Mouse (Mus musculus) urinary bladder, postnatal 10 days (tissue): ENCODE results near the gene Siva1.
A peak's percentile ranks its signal among the peaks of the same experiment; 100 is the strongest.

ENCODE experiments used
- DNase-seq: peaks from one replicate; pipeline ENCODE4 v3.0.0; 2022; ENCODE audit warnings: low spot score

Gene Siva1

DNA sequence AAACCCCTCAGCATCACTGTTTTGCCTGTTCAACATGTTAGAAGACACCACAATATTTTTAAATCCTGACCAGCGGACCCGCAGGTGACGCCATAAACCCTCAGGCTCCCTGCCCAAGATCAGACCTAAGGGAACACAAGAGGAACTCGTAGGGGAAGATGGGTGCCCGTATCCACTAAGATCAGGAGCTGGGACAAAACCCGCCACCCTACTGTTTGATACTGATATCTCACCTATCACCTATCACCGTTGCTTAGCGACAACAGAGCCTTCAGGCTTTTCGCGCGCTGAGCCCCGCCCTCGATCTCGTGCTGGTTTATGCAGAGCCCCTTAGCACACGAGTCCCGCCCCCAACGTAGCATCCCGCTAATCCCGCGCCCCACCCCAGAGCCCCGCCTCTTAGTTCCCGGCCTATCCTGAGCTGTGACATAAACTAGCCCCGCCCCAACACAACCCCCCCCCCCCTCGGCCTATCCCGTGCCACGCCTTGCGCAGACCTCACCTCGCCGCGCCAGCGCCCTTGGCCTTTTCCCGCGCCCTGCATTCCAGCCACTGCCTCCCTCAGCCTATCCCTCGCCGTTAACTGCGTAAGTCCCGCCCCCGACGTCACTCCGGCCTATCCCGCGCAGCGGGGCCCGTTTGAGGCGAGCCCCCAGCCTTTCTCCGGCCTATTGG is at the start of gene Siva1:
Gene Siva1 (plus strand): TSS at position 500 of the 675 bp plus-strand sequence.
- DNase-seq = peak; percentile 99

DNA sequence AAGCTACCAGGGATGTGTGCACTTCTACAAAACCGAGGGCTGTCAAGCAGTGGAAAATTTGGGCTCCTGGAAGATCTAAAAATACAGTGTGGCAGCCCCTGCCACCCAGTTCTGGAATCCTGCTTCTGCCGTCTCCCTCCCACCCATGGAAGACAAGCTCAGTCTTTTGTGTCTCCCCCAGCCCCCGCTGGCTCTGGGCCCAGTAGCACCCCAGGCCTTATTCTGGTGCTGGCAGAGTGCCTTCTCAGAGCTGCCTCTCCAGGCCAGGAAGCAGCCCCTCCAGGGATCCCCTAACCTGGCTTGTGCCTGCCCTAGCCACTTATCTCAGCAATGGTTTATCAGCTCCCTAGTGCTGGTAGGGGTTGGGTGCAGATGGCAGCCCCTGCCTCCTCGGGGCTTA is 49.5 kb upstream of the Siva1 start:
- DNase-seq = no peak

DNA sequence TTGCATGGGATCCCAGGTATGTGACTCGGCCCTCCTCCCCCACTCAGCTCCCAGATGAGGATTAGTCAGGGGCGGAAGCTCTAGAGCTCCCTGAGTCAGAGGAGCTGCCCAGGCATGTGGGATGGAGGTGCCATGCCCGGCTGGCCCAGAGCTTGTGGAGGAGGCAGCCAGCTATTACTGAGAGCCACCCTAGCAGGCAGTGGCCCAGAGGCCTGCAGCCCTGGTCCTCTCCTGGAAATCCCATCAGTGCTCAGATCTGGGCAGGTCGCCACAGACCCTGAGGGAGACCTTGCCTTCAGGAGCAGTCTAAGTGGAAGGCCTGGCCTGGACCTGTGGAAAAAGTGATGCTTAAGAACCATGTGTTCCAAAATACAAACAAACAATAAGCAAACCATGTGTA is 48.9 kb upstream of the Siva1 start:
- no peak for DNase-seq

DNA sequence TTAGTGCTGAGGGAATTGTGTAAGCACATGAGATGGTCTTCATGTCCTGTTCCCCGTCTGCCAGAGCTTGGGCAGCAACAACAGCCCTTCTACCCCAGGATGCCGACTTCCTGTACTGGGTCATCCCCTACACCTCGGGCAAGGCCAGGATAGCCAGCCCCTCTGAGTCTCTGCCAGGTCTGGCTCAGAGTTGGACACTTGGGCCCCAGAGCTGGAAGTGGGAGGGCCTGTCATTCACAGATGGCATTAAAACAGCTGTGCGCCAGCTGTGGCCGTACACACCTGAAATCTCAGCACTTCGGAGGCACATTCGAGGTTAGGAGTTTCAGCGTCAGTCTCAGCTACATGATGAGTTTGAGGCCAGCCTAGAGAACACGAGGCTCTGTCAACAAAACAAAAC is 48.0 kb upstream of the Siva1 start:
- no peak for DNase-seq

DNA sequence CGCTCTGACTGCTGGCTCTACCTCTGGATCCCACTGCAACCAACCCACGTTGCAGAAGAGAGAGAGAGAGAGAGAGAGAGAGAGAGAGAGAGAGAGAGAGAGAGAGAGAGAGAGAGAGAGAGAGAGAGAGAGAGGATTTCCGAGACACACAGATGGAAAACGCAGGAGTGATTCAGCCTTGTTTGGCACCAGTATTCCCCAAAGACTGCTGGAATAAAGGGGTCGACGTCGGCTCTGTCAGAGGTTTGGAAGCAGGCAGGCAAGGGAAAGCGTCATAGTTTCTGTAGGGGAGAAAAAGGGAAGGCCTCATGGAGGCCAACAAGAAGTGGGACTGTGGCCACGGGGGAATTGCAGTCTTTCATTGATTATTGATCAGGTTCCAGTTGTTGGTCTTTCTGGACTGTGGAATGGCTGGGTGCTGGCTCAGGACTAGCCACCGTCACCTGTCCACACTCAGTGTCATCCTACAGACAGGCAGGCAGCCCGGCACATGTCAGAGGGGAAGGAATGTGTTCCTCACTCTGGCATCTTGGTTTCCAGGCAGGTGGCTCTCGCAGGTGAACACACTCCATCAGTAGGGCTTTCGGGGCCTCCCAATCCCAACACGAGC is 47.5 kb upstream of the Siva1 start:
- no peak for DNase-seq

DNA sequence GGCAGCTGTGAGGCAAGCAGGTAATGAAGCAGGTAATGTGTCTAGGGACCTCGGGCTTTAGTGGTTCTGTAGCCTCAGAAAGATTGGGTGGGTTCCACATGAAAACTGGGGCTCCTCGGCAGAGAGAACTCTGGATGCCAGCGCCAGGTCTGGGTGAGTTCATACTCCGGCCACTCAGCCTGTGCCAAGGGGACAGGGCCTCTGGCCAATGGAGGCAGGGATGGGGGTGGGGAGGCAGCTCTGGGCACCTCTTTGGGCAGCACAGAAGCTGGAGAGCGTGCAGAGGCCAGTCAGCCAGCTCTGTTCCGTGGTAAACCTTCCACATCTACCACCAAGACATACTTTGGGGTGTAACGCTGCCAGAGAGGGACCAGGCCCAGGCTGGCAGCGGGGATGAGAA is 46.9 kb upstream of the Siva1 start:
- no peak for DNase-seq

DNA sequence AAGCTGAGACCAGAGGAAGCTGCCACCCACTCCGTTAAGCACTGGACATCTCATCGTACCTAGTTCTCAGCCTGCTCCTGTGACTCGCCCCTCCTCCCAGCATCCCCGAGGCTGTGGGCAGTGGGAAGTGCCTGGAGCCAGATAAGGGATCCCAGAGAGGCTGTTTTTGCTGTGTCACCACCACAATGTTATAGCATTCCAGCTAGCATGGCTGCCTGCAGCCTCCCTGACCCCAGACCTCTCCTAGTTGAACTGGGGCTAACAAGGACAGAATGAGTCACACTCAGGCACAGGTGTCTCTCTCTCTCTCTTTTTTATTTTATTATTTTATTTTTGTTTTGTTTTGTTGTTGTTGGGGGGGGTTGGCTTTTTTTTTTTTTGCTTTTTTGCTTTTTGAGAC is 45.3 kb upstream of the Siva1 start:
- DNase-seq = no peak

DNA sequence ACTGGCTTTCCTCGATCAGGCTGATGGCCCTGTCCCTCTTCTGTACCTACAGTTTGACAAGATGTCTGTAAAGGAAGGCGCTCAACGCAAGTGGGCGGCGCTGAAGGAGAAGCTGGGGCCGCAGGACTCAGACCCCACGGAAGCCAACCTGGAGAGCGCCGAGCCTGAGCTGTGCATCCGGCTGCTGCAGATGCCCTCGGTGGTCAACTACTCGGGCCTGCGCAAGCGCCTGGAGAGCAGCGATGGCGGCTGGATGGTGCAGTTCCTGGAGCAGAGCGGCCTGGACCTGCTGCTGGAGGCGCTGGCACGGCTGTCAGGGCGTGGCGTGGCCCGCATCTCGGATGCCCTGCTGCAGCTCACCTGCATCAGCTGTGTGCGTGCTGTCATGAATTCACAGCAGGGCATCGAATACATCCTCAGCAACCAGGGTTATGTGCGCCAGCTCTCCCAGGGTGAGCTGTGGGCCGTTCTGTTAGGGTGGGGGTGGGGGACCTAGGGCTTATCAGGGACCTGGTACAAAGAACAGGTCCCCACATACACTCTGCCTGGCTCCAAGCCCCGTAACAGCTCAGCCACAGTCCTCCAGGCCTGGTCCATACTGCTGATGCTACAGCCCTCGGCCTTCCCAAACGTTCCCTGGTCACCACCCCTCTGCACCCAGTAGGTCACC is 44.4 kb upstream of the Siva1 start:
- DNase-seq = no peak

DNA sequence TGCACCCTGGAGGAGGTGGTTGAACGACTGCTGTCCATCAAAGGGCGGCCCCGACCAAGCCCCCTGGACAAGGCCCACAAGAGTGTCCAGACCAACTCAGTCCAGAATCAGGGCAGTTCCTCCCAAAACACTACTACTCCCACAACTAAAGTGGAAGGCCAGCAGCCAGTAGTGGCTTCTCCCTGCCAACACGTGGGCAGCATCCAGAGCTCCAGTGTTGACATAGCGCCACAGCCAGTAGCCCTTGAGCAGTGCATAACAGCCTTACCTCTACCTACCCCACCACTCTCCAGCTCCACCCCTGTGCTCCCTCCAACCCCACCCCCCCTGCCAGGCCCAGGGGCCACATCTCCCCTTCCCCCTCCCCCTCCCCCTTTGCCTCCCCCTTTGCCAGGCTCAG is 40.5 kb upstream of the Siva1 start:
- DNase-seq = no peak

DNA sequence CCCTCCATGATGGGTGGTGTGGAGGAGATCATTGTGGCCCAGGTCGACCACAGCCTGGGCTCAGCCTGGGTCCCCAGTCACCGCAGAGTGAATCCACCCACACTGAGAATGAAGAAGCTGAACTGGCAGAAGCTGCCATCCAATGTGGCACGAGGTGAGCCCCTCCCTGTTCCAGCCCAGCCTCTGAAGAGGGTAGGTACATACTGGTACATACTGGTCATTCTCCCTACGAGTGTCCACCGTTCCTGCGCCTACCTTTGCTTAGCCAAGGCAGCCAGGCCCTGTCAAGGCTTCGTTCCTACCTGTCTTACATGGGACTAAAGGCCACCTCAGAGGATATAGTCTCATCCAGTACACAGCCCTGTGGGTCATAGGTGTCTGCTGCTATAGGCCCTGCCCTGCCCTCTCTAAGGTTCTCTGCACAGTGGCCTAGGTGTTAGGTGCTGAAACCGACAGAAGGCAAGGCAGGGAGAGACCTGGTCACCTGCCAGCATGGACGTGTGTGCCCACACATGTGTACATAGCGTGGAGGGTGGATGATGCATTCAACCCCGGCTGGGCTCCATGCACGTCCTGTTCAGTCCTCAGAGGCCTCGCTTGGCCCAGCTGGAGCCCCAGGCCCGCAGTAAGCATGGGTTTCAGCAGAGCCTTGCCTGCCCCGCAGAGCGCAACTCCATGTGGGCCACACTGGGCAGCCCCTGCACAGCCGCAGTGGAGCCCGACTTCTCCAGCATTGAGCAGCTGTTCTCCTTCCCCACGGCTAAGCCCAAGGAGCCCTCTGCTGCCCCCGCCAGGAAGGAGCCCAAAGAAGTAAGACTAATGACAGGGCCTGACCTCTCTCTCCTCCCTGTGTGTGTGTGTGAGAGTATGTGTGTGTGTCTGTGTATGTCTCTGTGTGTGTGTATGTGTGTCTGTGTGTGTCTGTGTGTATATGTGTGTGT is 39.5 kb upstream of the Siva1 start:
- no peak for DNase-seq

DNA sequence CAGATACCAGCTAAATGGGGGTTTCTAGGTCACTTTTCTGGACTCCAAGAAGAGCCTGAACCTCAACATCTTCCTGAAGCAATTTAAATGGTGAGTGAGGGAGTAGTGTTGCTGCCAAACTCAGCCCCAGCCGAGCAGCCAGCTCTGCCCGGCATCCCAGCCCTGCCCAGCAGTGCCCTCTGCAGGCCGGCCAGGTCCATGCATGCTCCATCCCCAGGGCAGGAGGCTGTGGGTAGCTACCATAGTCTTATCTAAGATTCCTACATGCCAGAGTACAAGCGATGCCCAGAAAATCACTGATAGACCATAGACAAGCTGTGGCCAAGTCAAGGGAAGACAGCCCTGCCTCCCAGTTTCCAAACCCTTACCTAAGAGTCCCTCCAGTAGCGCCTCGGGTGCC is 38.7 kb upstream of the Siva1 start:
- no peak for DNase-seq

DNA sequence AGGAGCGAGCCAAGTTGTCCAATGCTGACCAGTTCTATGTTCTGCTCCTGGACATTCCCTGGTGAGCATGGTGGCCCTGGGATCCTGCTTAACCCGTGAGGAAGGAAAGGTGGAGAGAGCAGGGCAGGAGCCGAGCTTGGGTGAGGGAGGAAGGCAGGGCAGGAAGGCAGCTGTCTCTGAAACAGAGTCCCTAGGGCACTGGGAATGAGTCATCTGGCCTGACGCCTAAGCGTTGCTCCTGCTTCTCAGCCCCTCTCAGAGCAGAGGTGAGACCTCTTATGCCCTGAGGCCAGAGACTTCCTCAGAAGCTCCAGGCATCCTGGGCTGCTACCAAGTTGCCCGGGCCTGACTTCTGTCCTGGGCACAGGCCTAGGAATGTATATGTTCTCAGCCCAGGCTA is 37.5 kb upstream of the Siva1 start:
- no peak for DNase-seq

DNA sequence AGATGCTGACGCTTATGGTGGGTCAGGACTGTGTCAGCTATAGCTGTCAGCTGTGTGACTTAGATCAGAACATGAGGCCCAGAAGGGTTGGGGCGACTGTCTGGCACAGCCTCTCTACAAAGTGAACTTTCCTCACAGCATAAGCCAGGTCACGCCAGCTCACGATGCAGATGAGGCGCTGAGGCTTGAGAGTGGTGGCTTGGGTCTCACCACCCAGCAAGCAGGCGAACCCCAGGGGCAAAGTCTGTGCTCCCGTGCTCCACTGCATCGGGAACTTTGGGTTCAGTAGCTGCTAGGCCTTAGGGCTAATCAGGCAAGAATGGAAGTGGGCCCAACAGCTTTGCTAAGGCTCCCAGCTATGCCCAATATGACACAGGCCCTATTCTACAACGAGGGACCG is 35.4 kb upstream of the Siva1 start:
- DNase-seq = no peak

DNA sequence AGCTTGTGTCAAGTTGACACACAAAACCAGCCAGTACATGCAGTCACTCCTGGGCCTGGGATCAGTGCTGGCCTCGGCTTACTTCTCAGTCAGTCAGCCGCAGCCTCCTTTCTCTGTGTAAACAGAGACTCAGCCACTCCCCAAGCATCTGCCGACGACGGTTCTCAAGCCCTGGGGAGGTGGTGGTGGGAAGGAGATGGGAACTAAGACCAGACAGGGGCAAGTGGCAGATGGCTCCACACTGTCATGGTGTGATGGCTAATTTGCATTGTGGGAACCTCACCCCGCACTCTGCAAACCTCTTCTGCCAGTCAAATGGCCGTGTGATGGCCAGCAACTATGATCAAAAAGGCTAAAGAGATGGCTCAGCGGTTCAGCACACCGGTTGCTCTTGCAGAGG is 27.8 kb upstream of the Siva1 start:
- DNase-seq = no peak

DNA sequence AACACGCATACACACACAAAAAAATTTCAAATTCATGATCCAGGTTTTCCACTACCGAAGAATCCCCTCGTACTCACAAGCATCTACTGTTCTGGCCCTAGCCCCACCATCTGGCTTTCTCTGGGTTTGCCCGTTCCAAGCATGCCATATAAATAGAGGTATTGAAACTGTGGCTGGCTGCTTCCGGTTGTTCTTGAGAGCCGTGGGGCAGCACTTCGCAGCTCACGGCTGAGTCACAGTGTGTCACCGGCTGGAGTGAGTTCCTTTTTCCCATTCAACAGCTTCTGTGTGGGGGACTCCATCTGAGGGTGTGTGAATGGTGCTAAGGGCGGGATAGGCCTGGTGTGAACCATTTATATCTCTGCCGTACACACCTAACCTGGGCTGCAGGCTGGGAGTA is 27.3 kb upstream of the Siva1 start:
- no peak for DNase-seq

DNA sequence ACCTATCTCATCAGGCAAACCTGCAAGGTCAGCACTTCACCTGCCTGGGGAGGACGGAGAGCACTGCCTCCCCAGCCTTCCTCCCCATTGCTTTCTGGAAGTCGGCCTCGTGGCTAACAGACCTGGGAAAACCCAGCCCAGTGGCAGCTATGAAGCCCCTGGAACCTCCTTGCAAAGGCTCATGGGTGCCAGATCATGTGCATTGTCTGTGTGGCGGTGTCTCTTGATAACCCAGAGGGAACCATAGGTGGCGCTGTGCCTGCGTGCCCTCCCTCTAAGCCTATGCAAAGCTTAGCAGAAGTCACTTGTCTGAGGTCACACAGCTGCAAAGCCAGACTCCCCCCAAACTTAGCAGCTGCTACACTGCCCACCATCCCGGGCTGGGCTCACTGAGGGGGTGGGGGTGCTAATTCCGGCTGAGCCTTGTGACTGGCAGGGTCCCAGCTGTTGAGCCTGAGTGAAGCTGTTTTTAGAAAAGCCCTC is 26.5 kb upstream of the Siva1 start:
- no peak for DNase-seq

DNA sequence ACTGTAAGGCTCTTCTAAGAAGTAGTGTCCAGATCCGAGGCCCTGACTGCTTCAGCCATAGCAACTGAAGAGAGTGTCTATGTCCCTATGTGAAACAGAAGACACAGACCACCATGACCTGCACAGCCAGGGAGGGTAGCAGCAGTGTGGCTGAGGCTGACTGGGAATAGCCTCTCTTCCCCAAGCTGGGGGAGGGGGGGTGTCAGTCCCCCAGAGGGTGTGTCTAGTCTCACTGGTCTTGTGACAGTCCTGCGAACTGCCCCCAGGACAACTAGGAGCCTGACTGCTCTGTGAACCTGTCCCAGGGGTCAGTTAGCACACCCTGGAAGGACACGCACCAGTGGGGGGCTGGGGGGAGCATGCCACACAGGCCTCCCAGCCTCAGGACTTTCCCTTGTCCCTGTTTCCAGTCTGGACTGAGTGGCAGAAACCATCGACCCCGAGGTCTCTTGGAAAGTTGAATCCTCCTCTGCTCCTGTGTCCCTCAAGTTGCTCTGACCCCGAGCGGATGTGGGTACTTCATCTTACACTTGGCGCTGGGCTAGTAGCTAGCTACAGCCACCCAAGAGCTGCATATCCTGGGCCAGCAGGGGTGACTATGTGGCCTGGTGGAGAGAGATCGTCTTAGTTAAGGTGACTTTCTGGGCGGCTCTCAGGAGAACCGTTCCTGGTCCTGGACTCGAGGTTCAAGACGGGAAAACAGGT is 25.3 kb upstream of the Siva1 start:
- no peak for DNase-seq

DNA sequence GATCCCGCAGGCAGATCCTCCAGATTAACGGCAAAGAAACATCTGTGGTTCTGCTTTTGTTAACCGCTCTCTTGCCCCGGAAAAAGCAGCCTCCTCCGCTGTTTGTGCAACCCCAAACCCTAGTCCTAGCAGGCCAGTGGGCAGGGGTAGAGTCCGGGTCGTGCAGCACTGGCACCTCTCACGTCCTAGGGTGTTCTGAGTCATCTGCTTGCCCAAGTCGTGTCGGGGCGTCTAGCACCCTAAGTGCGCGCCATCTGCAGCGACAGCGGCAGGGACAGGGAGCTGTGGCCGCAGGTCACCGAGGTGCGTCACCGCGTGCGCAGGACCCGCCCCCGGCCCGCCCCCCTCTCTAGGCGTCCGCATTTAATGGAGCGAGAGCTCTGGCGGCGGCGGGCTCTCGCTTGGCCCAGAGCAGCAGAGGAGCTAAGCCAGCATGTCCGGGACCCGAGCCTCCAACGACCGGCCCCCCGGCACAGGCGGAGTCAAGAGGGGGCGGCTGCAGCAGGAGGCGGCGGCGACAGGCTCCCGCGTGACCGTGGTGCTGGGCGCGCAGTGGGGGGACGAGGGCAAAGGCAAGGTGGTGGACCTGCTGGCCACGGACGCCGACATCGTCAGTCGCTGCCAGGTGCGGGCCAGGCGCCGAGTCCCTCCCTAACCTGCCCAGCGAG is 24.7 kb upstream of the Siva1 start, which contains the start of gene Adssl1:
Gene Adssl1 (plus strand): TSS at position 360 of the 668 bp plus-strand sequence.
- no peak for DNase-seq

DNA sequence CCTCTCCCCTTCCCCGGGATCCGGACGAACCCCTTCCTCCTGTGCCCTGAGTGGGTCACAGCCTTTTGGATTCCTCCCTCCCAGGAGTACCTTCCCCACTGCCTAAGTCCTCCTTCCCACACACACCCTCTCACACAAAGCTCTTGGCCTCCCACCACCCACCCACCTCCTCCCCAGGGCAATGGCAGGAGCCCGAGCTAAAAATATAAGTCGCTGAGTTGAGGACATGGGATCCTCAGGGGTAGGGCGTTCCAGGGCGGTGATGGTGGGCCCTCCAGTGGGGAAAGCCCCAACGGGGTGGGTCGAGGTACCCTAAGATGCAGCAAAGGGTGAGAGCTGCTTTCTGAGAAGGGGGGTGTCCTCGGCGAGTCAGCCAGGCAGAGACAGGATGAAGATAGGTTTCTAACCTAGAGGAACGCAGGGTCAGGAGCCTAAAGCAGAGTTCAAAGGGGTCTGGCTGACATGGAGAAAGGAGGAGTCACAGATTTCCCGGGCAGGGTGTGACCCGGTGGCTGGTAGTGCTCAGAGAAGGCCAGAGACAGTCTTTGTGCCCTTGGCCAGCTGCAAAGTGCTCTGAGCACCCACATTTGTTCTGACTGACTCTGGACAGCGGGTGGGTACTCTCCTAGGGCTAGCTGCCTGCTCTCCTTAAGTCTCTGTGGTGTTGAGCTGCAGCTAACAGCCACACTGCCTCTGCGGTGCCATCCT is 24.0 kb upstream of the Siva1 start:
- no peak for DNase-seq

DNA sequence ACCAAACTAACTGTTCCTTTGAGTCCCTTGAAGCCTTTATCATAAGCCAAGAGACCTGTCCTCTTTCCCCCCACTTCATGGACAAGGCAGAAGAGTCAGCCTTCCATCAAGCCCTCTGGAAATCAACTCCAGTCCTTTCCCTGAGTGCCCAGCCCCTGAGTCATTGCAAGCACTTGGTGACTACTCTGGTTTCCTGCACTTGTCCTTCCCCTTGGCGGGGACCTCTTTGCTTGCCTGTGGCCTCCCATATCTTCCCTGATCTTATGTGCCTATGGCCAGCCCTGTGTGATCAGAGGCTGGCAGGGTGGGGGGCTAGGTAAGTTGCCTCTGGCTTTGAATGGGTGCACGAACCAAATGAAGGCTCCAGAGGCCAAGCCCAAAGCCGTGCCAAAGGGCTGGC is 22.6 kb upstream of the Siva1 start:
- DNase-seq = no peak
